Mouse (Mus musculus) small intestine, adult 2 months (tissue): ENCODE measurements around the gene Slc19a1.

ENCODE experiments used
- CTCF ChIP-seq: fragments of 200-500 bp; IDR thresholded peaks from 2 replicates; pipeline ENCODE4 v1.5.1; 2012; ENCODE audit warnings: low read depth, mild to moderate bottlenecking, control low read depth, inconsistent platforms, low read length, moderate library complexity, mixed read lengths; ENCODE audit not compliant: insufficient replicate concordance, insufficient read length; ENCODE audit errors: extremely low read depth
- POLR2A ChIP-seq: fragments of 200-500 bp; IDR thresholded peaks from 2 replicates; pipeline ENCODE4 v1.6.1; 2012; ENCODE audit warnings: low read depth, mild to moderate bottlenecking, control low read depth, inconsistent platforms, low read length, moderate library complexity

GRCm38 (mm10) chr10:77035487-77035886 is 3.4 kb downstream of the Slc19a1 start:
- TF ChIP-seq POLR2A, result no peak
- TF ChIP-seq CTCF, result no peak
